Mouse (Mus musculus): ENCODE results near the gene Far1. TPM values are rescaled to one million over a fixed set of nuclear protein-coding genes. Genes with fewer than 3 reads are reported as not detected.

Gene Far1
- total RNA-seq, 2 experiments from 2014 or later: 105 to 109 TPM

Other genes with a start within 250 kb of the Far1 start
- gene Btbd10, start 144.4 kb upstream of the Far1 start, total RNA-seq (2021): 10 to 100 TPM; 60.5 to 62.9 TPM
- not detected for gene Pth, start 125.3 kb upstream of the Far1 start, total RNA-seq (2021)